Mouse (Mus musculus) thymus, adult 2 months (tissue): Measurements from ENCODE around the gene Slc30a3.

Experiments
- CTCF ChIP-seq: fragments of 200-500 bp; IDR thresholded peaks from 2 replicates; pipeline ENCODE4 v1.5.1; 2012; ENCODE audit warnings: mild to moderate bottlenecking, control low read depth, low read length, moderate library complexity, borderline replicate concordance; ENCODE audit not compliant: control insufficient read depth, poor library complexity, insufficient read depth; ENCODE audit errors: extremely low read depth
- POLR2A ChIP-seq: fragments of 200-500 bp; IDR thresholded peaks from 2 replicates; pipeline ENCODE4 v1.6.1; 2012; ENCODE audit warnings: mild to moderate bottlenecking, low read length, control low read depth, moderate library complexity; ENCODE audit not compliant: control insufficient read depth, poor library complexity, insufficient read depth; ENCODE audit errors: extremely low read depth

GRCm38 (mm10) chr5:31069810-31070209, 38.2 kb downstream of the Slc30a3 start:
- no peak for TF ChIP-seq CTCF
- no peak for TF ChIP-seq POLR2A
